Mouse (Mus musculus) yolk sac, embryonic 10.5 days (tissue): Measurements from ENCODE around the gene Yes1.
"Not testable (repeated sequence)": the region's sequence is repeated elsewhere in the genome, so short reads cannot be mapped to it uniquely, and the experiment has no call there.

Experiments
- DNase-seq: peaks from one replicate; pipeline ENCODE4 v3.0.0-alpha.2; 2017; ENCODE audit warnings: low spot score

Yes1 gene

GRCm38 (mm10) chr5:32610801-32611340 lies at the start of gene Yes1:
Yes1 (plus strand) TSS chr5:32611171.
- peak; percentile 90 for DNase-seq

GRCm38 (mm10) chr5:32564697-32565096 lies 46.3 kb upstream of the Yes1 start:
- no peak for DNase-seq

GRCm38 (mm10) chr5:32571802-32572201 lies 39.2 kb upstream of the Yes1 start:
- DNase-seq = no peak

GRCm38 (mm10) chr5:32588136-32588535 lies 22.8 kb upstream of the Yes1 start:
- DNase-seq = peak; percentile 18

GRCm38 (mm10) chr5:32593793-32594192 lies 17.2 kb upstream of the Yes1 start:
- DNase-seq = no peak

- DNase-seq = no peak
Observed at GRCm38 (mm10) chr5:32594358-32594757, 16.6 kb upstream of the Yes1 start.

GRCm38 (mm10) chr5:32605911-32606310 lies 5.1 kb upstream of the Yes1 start:
- no peak for DNase-seq

GRCm38 (mm10) chr5:32607776-32608355 lies 3.1 kb upstream of the Yes1 start:
- peak; percentile 11 for DNase-seq

- DNase-seq = no peak
Observed at GRCm38 (mm10) chr5:32608516-32608915, 2.5 kb upstream of the Yes1 start.

GRCm38 (mm10) chr5:32610064-32610800 lies 739 bp upstream of the Yes1 start:
- no peak for DNase-seq

GRCm38 (mm10) chr5:32611341-32611961 lies 480 bp downstream of the Yes1 start:
- DNase-seq = no peak

- DNase-seq = no peak
Observed at GRCm38 (mm10) chr5:32614291-32614690, 3.3 kb downstream of the Yes1 start.

- no peak for DNase-seq
Observed at GRCm38 (mm10) chr5:32614691-32615090, 3.7 kb downstream of the Yes1 start.

GRCm38 (mm10) chr5:32616489-32616888 lies 5.5 kb downstream of the Yes1 start:
- not testable (repeated sequence) for DNase-seq

GRCm38 (mm10) chr5:32617851-32618250 lies 6.9 kb downstream of the Yes1 start:
- DNase-seq = no peak

- no peak for DNase-seq
Observed at GRCm38 (mm10) chr5:32623649-32624048, 12.7 kb downstream of the Yes1 start.

GRCm38 (mm10) chr5:32624777-32625176 lies 13.8 kb downstream of the Yes1 start:
- DNase-seq = no peak

- DNase-seq = no peak
Observed at GRCm38 (mm10) chr5:32633185-32633584, 22.2 kb downstream of the Yes1 start.

- no peak for DNase-seq
Observed at GRCm38 (mm10) chr5:32657386-32657785, 46.4 kb downstream of the Yes1 start.

- no peak for DNase-seq
Observed at GRCm38 (mm10) chr5:32682475-32682874, 71.5 kb downstream of the Yes1 start.

GRCm38 (mm10) chr5:32693411-32693810 lies 82.4 kb downstream of the Yes1 start:
- no peak for DNase-seq

- peak; percentile 63 for DNase-seq
Observed at GRCm38 (mm10) chr5:32697208-32697867, 86.4 kb downstream of the Yes1 start.
